Mouse (Mus musculus) layer of hippocampus, adult 2 months (tissue): ENCODE results near the gene Apold1. TPM values are rescaled to one million over a fixed set of nuclear protein-coding genes. Genes with fewer than 3 reads are reported as not detected.

ENCODE experiments used
- DNase-seq, 2 experiments: peaks; one replicate each; pipeline ENCODE4 v3.0.0; 2022; ENCODE audit warnings: low spot score in 2 of 2
- H3K27ac ChIP-seq: fragments of 200-600 bp; 2 replicates; pipeline ENCODE4 v1.8.1; 2022
- H3K4me3 ChIP-seq: fragments of 200-600 bp; 2 replicates; pipeline ENCODE4 v1.8.1; 2022; ENCODE audit warnings: mild to moderate bottlenecking
- CTCF ChIP-seq: fragments of 200-600 bp; conservative IDR thresholded peaks from 2 replicates; pipeline ENCODE4 v1.8.1; 2022; ENCODE audit warnings: antibody characterized with exemption, mild to moderate bottlenecking, moderate library complexity
- long read RNA-seq, 2 experiments: library from polyadenylated mRNA; stranded (forward); transcript quantifications; one replicate each; pipeline ENCODE4 v2.0.0; 2021; ENCODE audit warnings: borderline mapping rate in 2 of 2
- total RNA-seq, 2 experiments: library from RNA; stranded (reverse); gene quantifications; 2 replicates each; pipeline ENCODE4 v1.2.3; 2021

The Apold1 gene
- total RNA-seq: 1 to 10 TPM; 1.9 to 2.5 TPM
- long read RNA-seq, experiment 1, partial matches to known transcripts: 2 of 3 reads
- long read RNA-seq, experiment 1, other reads (novel, unspliced or antisense): 0 of 3 reads
- long read RNA-seq, experiment 2, partial matches to known transcripts: 0 of 5 reads
- long read RNA-seq, experiment 2, other reads (novel, unspliced or antisense): 3 of 5 reads

- TF ChIP-seq CTCF: no peak
- no peak for DNase-seq
- Histone ChIP-seq H3K4me3 (peak within 1 kb of the TSS; percentile 8; the same call in 1 of the 2 replicates), H3K27ac (peak within 1 kb of the TSS; percentile 51)
Measured at GRCm38 (mm10) chr6:134981231-134982062, at the start of gene Apold1. TSS of gene Apold1 (plus strand) at chr6:134981718.

GRCm38 (mm10) chr6:134932486-134933206, 48.9 kb upstream of the Apold1 start:
- DNase-seq: no peak
- Histone ChIP-seq H3K4me3 (no peak overlapping the region), H3K27ac (peak overlapping the region; percentile 46; the same call in 1 of the 2 replicates)
- TF ChIP-seq CTCF: no peak

GRCm38 (mm10) chr6:134933207-134933558, 48.3 kb upstream of the Apold1 start:
- no peak for TF ChIP-seq CTCF
- DNase-seq: no peak
- no peak overlapping the region for H3K4me3 ChIP-seq
- no peak overlapping the region for H3K27ac ChIP-seq

GRCm38 (mm10) chr6:134934305-134934704, 47.2 kb upstream of the Apold1 start:
- no peak for TF ChIP-seq CTCF
- Histone ChIP-seq H3K27ac (no peak overlapping the region), H3K4me3 (no peak overlapping the region)
- no peak for DNase-seq

GRCm38 (mm10) chr6:134939781-134940180, 41.7 kb upstream of the Apold1 start:
- no peak for TF ChIP-seq CTCF
- Histone ChIP-seq H3K27ac (no peak overlapping the region), H3K4me3 (no peak overlapping the region)
- DNase-seq: no peak

GRCm38 (mm10) chr6:134943759-134944407, 37.6 kb upstream of the Apold1 start:
- no peak for TF ChIP-seq CTCF

GRCm38 (mm10) chr6:134946054-134946453, 35.5 kb upstream of the Apold1 start:
- H3K27ac ChIP-seq: no peak overlapping the region
- no peak overlapping the region for H3K4me3 ChIP-seq
- no peak for DNase-seq
- TF ChIP-seq CTCF: no peak

More at GRCm38 (mm10) chr6:134943759-134944407, 37.6 kb upstream of the Apold1 start:
- H3K4me3 ChIP-seq: no peak overlapping the region
- H3K27ac ChIP-seq: no peak overlapping the region
- DNase-seq: no peak

- Histone ChIP-seq H3K27ac (no peak overlapping the region), H3K4me3 (no peak overlapping the region)
- DNase-seq: no peak
- no peak for TF ChIP-seq CTCF
Measured at GRCm38 (mm10) chr6:134946858-134947257, 34.7 kb upstream of the Apold1 start.

- peak; percentile 84 for TF ChIP-seq CTCF
- Histone ChIP-seq H3K4me3 (no peak overlapping the region), H3K27ac (no peak overlapping the region)
- peak; percentile 23 to 71 for DNase-seq
Measured at GRCm38 (mm10) chr6:134947311-134948087, 34.0 kb upstream of the Apold1 start.

GRCm38 (mm10) chr6:134948522-134949061, 32.9 kb upstream of the Apold1 start:
- no peak for TF ChIP-seq CTCF

GRCm38 (mm10) chr6:134949241-134949640, 32.3 kb upstream of the Apold1 start:
- no peak for DNase-seq
- no peak overlapping the region for H3K4me3 ChIP-seq
- no peak for TF ChIP-seq CTCF
- H3K27ac ChIP-seq: no peak overlapping the region

More at GRCm38 (mm10) chr6:134948522-134949061, 32.9 kb upstream of the Apold1 start:
- Histone ChIP-seq H3K27ac (no peak overlapping the region), H3K4me3 (no peak overlapping the region)
- no peak for DNase-seq

- no peak for TF ChIP-seq CTCF
Measured at GRCm38 (mm10) chr6:134951364-134951763, 30.2 kb upstream of the Apold1 start.

More at GRCm38 (mm10) chr6:134951364-134951763, 30.2 kb upstream of the Apold1 start:
- no peak overlapping the region for H3K27ac ChIP-seq
- no peak for DNase-seq
- no peak overlapping the region for H3K4me3 ChIP-seq
